Mouse (Mus musculus) activated CD4-positive, CD25-positive, alpha-beta regulatory T cell, adult 4 months (primary cell): Measurements from ENCODE around the gene Crebl2. TPM values are rescaled to one million over a fixed set of nuclear protein-coding genes. Genes with fewer than 3 reads are reported as not detected.

ENCODE experiments used
- ATAC-seq: one replicate; pipeline ENCODE4 v1.8.0; 2017
- polyA plus RNA-seq, 2 experiments: library from polyadenylated mRNA; unstranded; fragments of 100-300 nt; shearing (Covaris generic); gene quantifications; one replicate each; pipeline ENCODE4 v1.2.1; 2017

Crebl2 gene
- 10 to 100 TPM; 26.3 to 31.1 TPM for polyA plus RNA-seq

GRCm38 (mm10) chr6:134829786-134830700 lies at the start of gene Crebl2:
Gene Crebl2 (plus strand): TSS chr6:134830154.
- ATAC-seq = peak; percentile 81

GRCm38 (mm10) chr6:134781494-134781913 lies 48.5 kb upstream of the Crebl2 start:
- no peak for ATAC-seq

GRCm38 (mm10) chr6:134782900-134783299 lies 47.1 kb upstream of the Crebl2 start:
- ATAC-seq = no peak

- ATAC-seq = no peak
Observed at GRCm38 (mm10) chr6:134786426-134786825, 43.5 kb upstream of the Crebl2 start.

GRCm38 (mm10) chr6:134789100-134789499 lies 40.9 kb upstream of the Crebl2 start:
- no peak for ATAC-seq

GRCm38 (mm10) chr6:134791251-134792118 lies 38.5 kb upstream of the Crebl2 start:
- ATAC-seq = peak; percentile 38

GRCm38 (mm10) chr6:134792141-134793045 lies 37.6 kb upstream of the Crebl2 start, which contains the start of gene Dusp16:
Gene Dusp16 (minus strand): TSS chr6:134792625.
- peak; percentile 84 for ATAC-seq

- ATAC-seq = no peak
Observed at GRCm38 (mm10) chr6:134793046-134793806, 36.7 kb upstream of the Crebl2 start.

GRCm38 (mm10) chr6:134793911-134794520 lies 35.9 kb upstream of the Crebl2 start:
- ATAC-seq = peak; percentile 41

GRCm38 (mm10) chr6:134796297-134796696 lies 33.7 kb upstream of the Crebl2 start:
- no peak for ATAC-seq

- no peak for ATAC-seq
Observed at GRCm38 (mm10) chr6:134801483-134801882, 28.5 kb upstream of the Crebl2 start.

GRCm38 (mm10) chr6:134802641-134803043 lies 27.3 kb upstream of the Crebl2 start:
- ATAC-seq = no peak

GRCm38 (mm10) chr6:134804736-134805277 lies 25.1 kb upstream of the Crebl2 start:
- no peak for ATAC-seq

GRCm38 (mm10) chr6:134806130-134806529 lies 23.8 kb upstream of the Crebl2 start:
- peak; percentile 68 for ATAC-seq

GRCm38 (mm10) chr6:134807091-134807490 lies 22.9 kb upstream of the Crebl2 start:
- no peak for ATAC-seq

GRCm38 (mm10) chr6:134807794-134808193 lies 22.2 kb upstream of the Crebl2 start:
- ATAC-seq = no peak

GRCm38 (mm10) chr6:134813066-134813465 lies 16.9 kb upstream of the Crebl2 start:
- no peak for ATAC-seq

GRCm38 (mm10) chr6:134817051-134817928 lies 12.7 kb upstream of the Crebl2 start:
- ATAC-seq = no peak

GRCm38 (mm10) chr6:134819741-134820140 lies 10.2 kb upstream of the Crebl2 start:
- no peak for ATAC-seq
